Mouse (Mus musculus): ENCODE results near the gene Rps6kb1. TPM values are rescaled to one million over a fixed set of nuclear protein-coding genes. Genes with fewer than 3 reads are reported as not detected.
A peak's percentile ranks its signal among the peaks of the same experiment; 100 is the strongest.

Gene Rps6kb1
- 10 to 100 TPM; 45.2 to 46.3 TPM for total RNA-seq (2021)
- long read RNA-seq, experiment 1, full-length matches to known transcripts, result 24 of 51 reads
- long read RNA-seq, experiment 1, partial matches to known transcripts, result 3 of 51 reads
- long read RNA-seq, experiment 1, other reads (novel, unspliced or antisense), result 24 of 51 reads
- long read RNA-seq, experiment 2, full-length matches to known transcripts, result 31 of 55 reads
- long read RNA-seq, experiment 2, partial matches to known transcripts, result 2 of 55 reads
- long read RNA-seq, experiment 2, other reads (novel, unspliced or antisense), result 22 of 55 reads

- DNase-seq (ENCODE audit: low spot score in 2 of 2), result peak; percentile 98 to 100
Measured at GRCm38 (mm10) chr11:86544639-86545299, at the start of gene Rps6kb1, which contains the start of gene Tubd1. Rps6kb1 (minus strand) TSS chr11:86544805. Tubd1 (plus strand) TSS chr11:86544991.

GRCm38 (mm10) chr11:86593443-86593842 is 48.8 kb upstream of the Rps6kb1 start:
- no peak for DNase-seq (ENCODE audit: low spot score in 2 of 2)

- no peak for DNase-seq (ENCODE audit: low spot score in 2 of 2)
Measured at GRCm38 (mm10) chr11:86592993-86593392, 48.4 kb upstream of the Rps6kb1 start.

- DNase-seq (ENCODE audit: low spot score in 2 of 2), result no peak
Measured at GRCm38 (mm10) chr11:86591931-86592616, 47.5 kb upstream of the Rps6kb1 start.

GRCm38 (mm10) chr11:86591301-86591845 is 46.8 kb upstream of the Rps6kb1 start:
- DNase-seq (ENCODE audit: low spot score in 2 of 2), result no peak

- DNase-seq (ENCODE audit: low spot score in 2 of 2), result no peak
Measured at GRCm38 (mm10) chr11:86590579-86590978, 46.0 kb upstream of the Rps6kb1 start.

GRCm38 (mm10) chr11:86590066-86590465 is 45.5 kb upstream of the Rps6kb1 start:
- no peak for DNase-seq (ENCODE audit: low spot score in 2 of 2)

- DNase-seq (ENCODE audit: low spot score in 2 of 2), result no peak
Measured at GRCm38 (mm10) chr11:86588583-86589298, 44.1 kb upstream of the Rps6kb1 start.

GRCm38 (mm10) chr11:86587830-86588229 is 43.2 kb upstream of the Rps6kb1 start:
- no peak for DNase-seq (ENCODE audit: low spot score in 2 of 2)

- no peak for DNase-seq (ENCODE audit: low spot score in 2 of 2)
Measured at GRCm38 (mm10) chr11:86586868-86587792, 42.5 kb upstream of the Rps6kb1 start.

- no peak for DNase-seq (ENCODE audit: low spot score in 2 of 2)
Measured at GRCm38 (mm10) chr11:86586177-86586867, 41.7 kb upstream of the Rps6kb1 start.

- DNase-seq (ENCODE audit: low spot score in 2 of 2), result no peak
Measured at GRCm38 (mm10) chr11:86585598-86585984, 41.0 kb upstream of the Rps6kb1 start.

GRCm38 (mm10) chr11:86584898-86585597 is 40.4 kb upstream of the Rps6kb1 start:
- DNase-seq (ENCODE audit: low spot score in 2 of 2), result no peak

- DNase-seq (ENCODE audit: low spot score in 2 of 2), result no peak
Measured at GRCm38 (mm10) chr11:86583990-86584897, 39.6 kb upstream of the Rps6kb1 start.

GRCm38 (mm10) chr11:86583313-86583825 is 38.8 kb upstream of the Rps6kb1 start:
- DNase-seq (ENCODE audit: low spot score in 2 of 2), result no peak

- no peak for DNase-seq (ENCODE audit: low spot score in 2 of 2)
Measured at GRCm38 (mm10) chr11:86582543-86583260, 38.1 kb upstream of the Rps6kb1 start.

All from layer of hippocampus, postnatal 14 days (tissue).